Mouse (Mus musculus): ENCODE measurements at regions not wholly inside any gene's neighbourhood (a gene's known extent, or its start where the extent isn't known, plus 50 kb on each side); places are given as distances from the start of the nearest gene placed in this dataset.

DNA sequence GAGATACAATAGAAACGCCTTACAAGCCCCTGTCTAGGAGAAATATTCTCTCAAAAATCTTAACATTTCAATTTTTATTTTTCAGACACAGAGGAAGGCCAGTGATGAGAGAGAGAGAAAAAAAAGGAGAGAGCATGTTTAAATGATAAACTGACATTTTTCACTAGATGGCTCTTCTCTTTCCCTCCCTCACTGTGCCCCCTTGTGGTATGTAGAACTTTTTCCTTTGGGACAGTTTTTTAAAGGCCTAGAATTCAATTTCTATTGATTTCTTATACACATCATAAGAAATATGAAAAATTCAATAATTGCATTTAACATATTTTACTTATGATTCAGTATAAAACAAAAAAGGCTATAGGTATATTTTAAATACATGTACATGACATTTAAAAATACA is 454.5 kb upstream of the Gje1 start:
- TF ChIP-seq TCF12 (IDR thresholded peaks at IDR 0.05; ENCODE audit: insufficient read depth, poor library complexity, severe bottlenecking) (no peak), POLR2A (IDR thresholded peaks at IDR 0.05; ENCODE audit: insufficient read length, low read depth) (no peak), USF1 (IDR thresholded peaks at IDR 0.05; ENCODE audit: low read depth) (no peak), MYOG (IDR thresholded peaks at IDR 0.05; ENCODE audit: control insufficient read depth in 1 of 3, insufficient read depth in 1 of 3, insufficient read length in 2 of 3, low read depth in 2 of 3) (no peak), E2F4 (IDR thresholded peaks at IDR 0.05; ENCODE audit: insufficient read depth) (no peak), POLR2AphosphoS2 (IDR thresholded peaks at IDR 0.05; ENCODE audit: insufficient read length, low read depth) (no peak), CEBPB (IDR thresholded peaks at IDR 0.05; ENCODE audit: insufficient read depth, poor library complexity, severe bottlenecking) (no peak), REST (IDR thresholded peaks at IDR 0.05; ENCODE audit: insufficient read depth, insufficient read length) (no peak), SRF (IDR thresholded peaks at IDR 0.05; ENCODE audit: control insufficient read depth, insufficient read length, low read depth) (no peak)
